Mouse (Mus musculus) adrenal gland, postnatal 14 days (tissue): Measurements from ENCODE around the gene Atxn1. TPM values are rescaled to one million over a fixed set of nuclear protein-coding genes. Genes with fewer than 3 reads are reported as not detected.

ENCODE experiments used
- DNase-seq: peaks from one replicate; pipeline ENCODE4 v3.0.0; 2021; ENCODE audit warnings: mixed read lengths
- total RNA-seq: library from RNA; stranded (reverse); gene quantifications from 2 replicates; pipeline ENCODE4 v1.2.3, GENCODE M21; 2021

Gene Atxn1
- total RNA-seq, 1 experiment from 2014 or later: 34.6 TPM

- DNase-seq: peak; percentile 52
Observed at GRCm38 (mm10) chr13:45516501-45517393, 448.1 kb downstream of the Atxn1 start.

DNA sequence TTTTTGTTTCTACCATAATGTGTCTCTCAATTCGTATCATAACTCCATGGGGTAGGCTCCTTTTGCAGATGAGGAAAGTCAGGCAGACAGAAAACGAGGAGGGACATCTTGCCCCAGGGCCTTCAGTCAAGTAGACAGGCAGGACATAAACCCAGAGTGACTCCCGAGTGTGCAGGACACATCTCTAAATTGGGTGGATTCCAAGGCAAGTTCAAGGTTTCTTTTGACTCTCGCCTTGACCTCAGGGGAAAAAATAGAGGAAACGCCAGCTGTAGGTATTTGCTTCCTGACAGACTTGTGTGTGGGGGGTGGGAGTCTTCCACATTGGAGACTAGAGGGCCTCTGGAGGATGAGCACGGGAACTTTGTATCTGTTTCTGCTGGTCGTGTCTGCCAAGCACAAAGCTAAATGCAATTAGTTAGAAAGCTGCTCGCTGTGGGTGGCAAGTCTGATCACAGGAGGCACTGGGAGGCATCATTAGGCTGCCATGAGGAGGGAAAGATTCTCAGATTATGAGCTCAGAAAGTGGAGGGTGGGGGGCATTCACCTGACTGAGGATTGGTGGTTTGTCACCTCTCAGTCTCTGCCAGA lies 449.9 kb downstream of the Atxn1 start:
- DNase-seq: no peak

DNA sequence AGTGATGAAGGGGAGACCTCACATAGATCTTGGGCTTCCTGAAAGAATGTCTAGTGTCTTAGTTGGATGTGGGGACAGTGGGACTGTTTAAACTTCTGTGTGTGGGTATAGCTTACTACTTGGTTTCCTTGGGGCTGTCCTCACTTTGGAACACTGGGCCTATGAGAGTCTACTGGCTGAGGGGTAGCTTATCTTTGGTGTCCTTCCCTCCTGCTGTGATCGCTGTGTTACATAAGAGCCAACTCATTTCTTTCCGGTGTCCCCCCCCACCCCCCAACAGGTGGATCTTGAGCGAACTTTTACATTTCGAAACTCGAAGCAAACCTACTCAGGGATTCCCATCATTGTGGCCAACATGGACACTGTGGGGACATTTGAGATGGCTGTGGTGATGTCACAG lies 450.7 kb downstream of the Atxn1 start:
- DNase-seq: no peak

DNA sequence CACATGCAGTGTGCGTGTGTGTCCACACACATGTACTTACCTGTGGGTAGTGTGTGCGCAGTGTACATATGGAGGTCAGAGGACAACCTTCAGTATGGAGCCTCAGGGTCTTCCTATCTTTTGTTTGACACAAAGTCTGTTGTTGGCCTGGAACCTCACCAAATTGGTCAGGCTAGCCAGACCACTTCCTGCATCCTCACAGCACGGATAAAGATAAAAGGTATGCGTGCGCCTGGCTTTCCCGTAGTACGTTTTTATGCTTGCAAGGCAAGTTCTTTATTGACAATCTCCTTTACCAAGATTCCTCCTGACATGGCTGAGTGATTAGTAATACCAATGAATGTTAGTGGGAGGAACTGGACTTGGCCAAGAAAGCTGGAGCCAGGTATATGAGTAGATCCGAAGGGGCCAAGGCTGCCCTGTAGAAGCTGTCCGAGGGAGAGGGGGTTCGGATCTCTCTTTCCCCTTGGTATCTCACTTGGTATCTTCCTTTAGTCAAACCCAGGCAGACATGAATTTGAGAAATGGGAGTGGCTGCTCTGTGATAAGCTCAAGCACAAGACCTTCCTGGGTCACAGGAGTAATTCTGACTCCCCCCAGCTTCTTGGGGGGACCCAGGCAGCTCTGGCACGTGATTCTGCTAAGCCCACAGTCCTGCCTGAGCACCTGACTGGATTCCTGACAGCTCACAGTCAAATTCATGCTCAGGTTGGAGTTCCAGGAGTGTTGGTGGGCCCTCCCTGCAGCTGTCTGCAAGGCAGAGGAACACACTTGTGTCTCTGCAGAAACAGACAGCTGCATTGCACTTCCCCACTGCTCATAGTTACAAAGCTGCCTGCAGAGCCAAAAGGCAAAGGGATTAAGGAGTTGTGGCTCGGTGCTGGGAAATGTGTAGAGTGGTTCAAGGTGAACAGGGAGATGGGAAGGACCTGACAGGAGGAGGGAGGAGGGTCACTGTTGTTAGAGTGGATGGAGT lies 451.5 kb downstream of the Atxn1 start:
- DNase-seq: no peak

- peak; percentile 44 for DNase-seq
Observed at GRCm38 (mm10) chr13:45512531-45512930, 452.3 kb downstream of the Atxn1 start.

GRCm38 (mm10) chr13:45511706-45512435 lies 452.9 kb downstream of the Atxn1 start:
- no peak for DNase-seq

GRCm38 (mm10) chr13:45509366-45509765 lies 455.4 kb downstream of the Atxn1 start:
- DNase-seq: no peak

DNA sequence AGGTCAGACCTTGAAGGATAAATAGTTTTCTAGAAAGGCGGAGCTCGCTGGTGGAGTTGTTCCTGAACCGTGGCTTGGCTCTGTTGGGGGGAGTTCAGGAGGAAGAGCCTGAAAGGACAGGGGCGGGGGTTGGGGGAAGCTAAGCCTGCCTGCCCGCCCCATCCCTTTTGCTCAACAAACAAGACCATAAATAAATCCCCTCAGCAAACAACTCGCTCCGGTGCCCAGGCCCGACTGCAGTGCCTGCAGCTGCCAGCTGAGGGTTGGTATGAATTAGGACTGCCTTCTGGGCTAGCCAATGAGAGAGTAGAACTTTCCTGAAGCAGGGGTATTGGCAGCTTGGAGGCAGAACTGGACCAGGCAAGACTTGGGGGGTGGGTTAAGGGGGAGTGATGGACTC lies 456.3 kb downstream of the Atxn1 start:
- DNase-seq: peak; percentile 82

DNA sequence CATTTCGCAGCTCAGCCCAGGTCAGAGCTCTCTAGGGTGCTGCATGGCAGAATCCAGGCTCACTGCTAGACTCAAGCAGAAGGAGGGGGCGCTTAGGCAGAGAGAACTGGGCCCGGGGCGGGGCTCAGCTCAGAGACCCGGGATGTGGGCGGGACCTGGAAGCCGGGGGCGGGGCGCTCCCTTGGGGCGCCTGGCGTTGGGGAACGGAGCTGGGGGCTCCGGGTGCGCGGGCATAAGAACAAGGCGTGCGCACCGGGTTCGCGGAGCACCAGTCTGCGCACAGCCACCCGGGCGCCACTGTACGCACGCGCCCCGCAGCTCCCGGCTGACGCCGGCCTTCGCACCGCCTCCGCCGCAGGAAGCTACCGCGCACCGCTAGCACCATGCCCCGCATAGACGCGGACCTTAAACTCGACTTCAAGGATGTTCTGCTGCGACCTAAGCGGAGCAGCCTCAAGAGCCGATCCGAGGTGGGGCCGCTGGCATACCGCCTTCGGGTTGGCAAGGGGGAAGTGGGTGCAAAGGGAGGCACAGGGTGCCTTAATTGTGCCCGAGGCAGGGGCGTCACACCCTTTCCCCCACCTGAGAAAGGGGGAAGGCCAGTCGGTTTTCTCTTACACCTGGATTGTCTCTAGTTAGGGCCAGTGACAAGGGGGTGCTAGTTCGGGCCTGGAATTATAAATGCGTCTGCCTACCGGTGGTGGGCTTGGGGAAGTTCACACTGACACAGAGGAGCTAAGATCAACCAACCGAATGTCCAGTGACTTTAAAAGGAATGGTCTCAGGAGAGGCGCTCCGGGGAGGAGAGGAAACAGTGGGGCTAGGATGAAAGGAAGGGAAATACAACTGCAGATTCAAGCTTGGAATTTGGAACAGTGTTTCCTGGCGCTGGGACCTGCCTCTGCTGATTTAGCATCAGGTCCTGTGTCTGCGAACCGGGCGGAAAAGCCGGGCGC lies 457.3 kb downstream of the Atxn1 start, which contains the start of gene Gmpr:
Gene Gmpr, plus strand, starts transcription at position 171 of the 956 bp plus-strand sequence.
- peak; percentile 91 for DNase-seq

DNA sequence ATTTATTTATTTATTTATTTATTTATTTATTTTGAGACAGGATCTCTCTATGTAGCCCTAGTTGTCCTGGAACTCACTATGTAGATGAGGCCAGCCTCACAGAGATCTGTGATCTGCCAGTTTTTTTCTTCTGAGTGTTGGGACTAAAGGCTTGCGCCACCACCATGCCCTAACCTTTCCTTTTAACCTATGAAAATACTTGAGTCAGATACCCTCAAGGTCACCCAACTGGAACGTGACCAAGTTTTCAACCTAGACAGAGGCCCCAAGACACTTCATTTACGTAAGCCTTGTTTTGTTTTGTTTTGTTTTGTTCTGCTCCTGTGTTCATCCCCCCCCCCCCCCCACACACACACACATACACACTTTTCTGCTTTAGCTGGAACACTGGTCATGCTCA lies 459.3 kb downstream of the Atxn1 start:
- DNase-seq: peak; percentile 81

DNA sequence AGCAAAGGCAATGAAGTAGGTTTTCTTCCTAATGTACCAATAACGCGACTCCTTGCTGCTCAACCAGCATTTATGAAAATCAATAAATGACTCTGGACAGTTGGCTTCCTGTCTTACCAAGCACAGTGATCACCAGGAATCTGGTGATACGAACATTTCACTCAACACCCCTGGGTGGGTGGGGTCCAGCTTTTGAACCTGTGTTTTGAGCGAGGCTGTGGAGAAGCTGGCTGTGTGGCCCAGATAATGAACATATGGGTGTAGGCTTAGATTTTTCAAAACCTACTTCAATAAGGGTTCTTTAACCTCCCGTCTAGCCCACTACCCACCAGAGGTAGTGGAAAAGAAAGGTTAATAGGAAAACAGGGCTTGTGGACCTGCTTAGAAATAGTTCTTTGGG lies 462.0 kb downstream of the Atxn1 start:
- no peak for DNase-seq

- DNase-seq: no peak
Observed at GRCm38 (mm10) chr13:45499906-45500305, 464.9 kb downstream of the Atxn1 start.
